Mouse (Mus musculus) brain, adult 10 weeks (tissue): ENCODE results near the gene Zfp869. TPM values are rescaled to one million over a fixed set of nuclear protein-coding genes. Genes with fewer than 3 reads are reported as not detected.

Source experiments
- polyA plus RNA-seq: library from polyadenylated mRNA; stranded (reverse); fragments of 350-450 nt; fragmentation: Illumina TruSeq; extraction: RNeasy Lipid Tissue Mini Kit (QIAGEN cat#74804); gene quantifications from one replicate; pipeline ENCODE4 v1.2.3, GENCODE M21; 2015; ENCODE audit warnings: low read depth, low replicate concordance

Zfp869 gene
- polyA plus RNA-seq: 26.2 TPM

DNA sequence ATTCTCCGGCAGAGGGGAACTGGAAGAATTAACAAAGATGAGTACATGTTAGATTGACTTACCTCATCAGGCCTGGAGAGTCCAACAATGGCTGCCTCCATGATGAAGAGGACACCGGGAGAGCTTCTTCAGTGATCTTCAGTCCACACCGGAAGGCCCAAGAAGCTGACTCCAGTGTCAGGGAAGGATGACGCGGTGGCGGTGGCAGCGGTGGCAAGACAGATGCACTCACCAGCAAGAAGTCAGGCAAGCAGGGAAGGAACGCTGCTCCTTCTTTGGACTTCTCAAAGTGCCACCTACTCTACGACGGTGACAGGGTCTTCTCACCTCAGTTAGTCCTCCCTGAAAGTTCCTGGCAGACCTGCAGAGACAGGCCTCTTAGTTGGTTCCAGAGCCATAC is at the start of gene Zfp869:
TSS of gene Zfp869 (minus strand) at position 101 of the 400 bp plus-strand sequence.

GRCm38 (mm10) chr8:69749544-69750454 is 39.3 kb upstream of the Zfp869 start, which contains the start of gene Zfp963:
Gene Zfp963, minus strand, starts transcription at chr8:69749970.

Other genes with a start within 250 kb of the Zfp869 start
- gene Gm7697, start 187.7 kb downstream of the Zfp869 start, polyA plus RNA-seq: 0.18 TPM
- 20.2 TPM for gene Zfp868, start 85.2 kb downstream of the Zfp869 start, polyA plus RNA-seq
- 4.7 TPM for gene Zfp964, start 56.2 kb downstream of the Zfp869 start, polyA plus RNA-seq
- 4.8 TPM for gene Zfp963, start 39.2 kb upstream of the Zfp869 start, polyA plus RNA-seq
- gene Gm20422, start 64.2 kb upstream of the Zfp869 start, polyA plus RNA-seq: 1.0 TPM
- gene Atp13a1, start 80.4 kb upstream of the Zfp869 start, polyA plus RNA-seq: 25.3 TPM
- 21.1 TPM for gene Zfp866, start 80.5 kb upstream of the Zfp869 start, polyA plus RNA-seq
- gene Gmip, start 98.0 kb upstream of the Zfp869 start, polyA plus RNA-seq: 11.2 TPM
- 0.27 TPM for gene Lpar2, start 111.7 kb upstream of the Zfp869 start, polyA plus RNA-seq
- 23.2 TPM for gene Pbx4, start 121.8 kb upstream of the Zfp869 start, polyA plus RNA-seq
- 0.22 TPM for gene Cilp2, start 177.0 kb upstream of the Zfp869 start, polyA plus RNA-seq
- gene Tssk6, start 191.5 kb upstream of the Zfp869 start, polyA plus RNA-seq: not detected
- gene Ndufa13, start 191.8 kb upstream of the Zfp869 start, polyA plus RNA-seq: 228 TPM
- 14.3 TPM for gene Yjefn3, start 192.0 kb upstream of the Zfp869 start, polyA plus RNA-seq